Mouse (Mus musculus): ENCODE results near the gene Rspo3.

Rspo3 gene

DNA sequence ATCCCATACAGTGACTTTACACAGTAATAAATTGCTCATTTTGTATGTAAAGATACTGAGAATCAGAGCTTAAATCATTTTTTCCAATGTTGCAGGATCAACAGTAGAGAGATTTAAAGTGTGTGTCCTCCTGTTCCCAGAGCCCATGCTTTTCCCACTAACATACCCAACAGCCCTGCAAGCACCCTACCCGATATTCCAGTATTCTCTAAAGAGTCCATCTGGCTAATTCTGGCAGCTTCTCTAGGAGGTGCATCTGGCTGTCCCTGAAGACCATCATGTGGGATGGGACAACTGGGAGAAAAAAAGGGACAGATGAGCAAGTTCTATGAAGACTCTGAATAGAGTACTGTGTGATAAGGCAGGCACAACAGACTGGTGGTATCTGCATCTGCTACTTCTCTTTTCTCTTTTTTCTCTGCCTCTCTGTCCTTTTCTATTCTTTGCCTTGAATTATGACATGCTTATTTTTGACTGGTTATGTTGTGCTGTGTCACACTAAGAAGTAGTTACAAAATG, 102.7 kb downstream of the Rspo3 start:
- no peak for DNase-seq (ENCODE audit: low read depth)

DNA sequence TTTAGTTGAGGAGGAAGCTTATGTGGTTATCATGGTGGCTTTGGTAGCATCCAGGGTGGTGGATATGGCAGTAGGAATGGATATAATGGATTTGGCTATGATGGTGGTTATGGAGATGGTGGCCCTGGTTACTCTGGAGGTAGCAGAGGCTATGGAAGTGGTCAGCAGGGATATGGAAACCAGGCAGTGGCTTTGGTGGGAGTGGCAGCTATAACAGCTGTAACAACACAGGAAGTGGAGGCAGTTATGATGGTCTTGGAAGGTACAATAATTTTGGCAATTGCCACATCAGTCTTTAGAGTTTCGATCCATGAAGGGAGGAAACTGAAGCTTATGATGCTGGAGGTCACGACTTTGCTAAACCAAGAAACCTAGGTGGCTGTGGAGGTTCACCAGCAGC, 109.0 kb downstream of the Rspo3 start:
- no peak for DNase-seq (ENCODE audit: low read depth)

DNA sequence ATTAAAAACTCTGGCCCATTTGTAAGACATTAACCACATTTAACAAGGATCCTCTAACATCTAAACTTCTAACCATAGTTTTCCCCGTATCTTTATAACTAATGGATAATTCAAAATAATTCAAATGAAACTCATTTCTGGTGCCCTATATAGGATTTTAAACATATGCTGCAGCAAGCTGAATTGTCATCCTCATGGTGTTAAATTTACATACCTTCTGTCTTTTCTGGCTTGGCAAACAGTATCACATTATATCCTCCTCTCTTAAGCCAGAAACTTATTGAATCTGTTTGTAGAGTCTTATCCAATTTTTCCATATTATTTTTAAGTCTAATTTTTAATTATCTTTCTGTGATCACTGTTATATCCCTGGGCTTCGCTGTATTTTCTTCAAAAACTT, 111.1 kb downstream of the Rspo3 start:
- DNase-seq (ENCODE audit: low read depth), result no peak

DNA sequence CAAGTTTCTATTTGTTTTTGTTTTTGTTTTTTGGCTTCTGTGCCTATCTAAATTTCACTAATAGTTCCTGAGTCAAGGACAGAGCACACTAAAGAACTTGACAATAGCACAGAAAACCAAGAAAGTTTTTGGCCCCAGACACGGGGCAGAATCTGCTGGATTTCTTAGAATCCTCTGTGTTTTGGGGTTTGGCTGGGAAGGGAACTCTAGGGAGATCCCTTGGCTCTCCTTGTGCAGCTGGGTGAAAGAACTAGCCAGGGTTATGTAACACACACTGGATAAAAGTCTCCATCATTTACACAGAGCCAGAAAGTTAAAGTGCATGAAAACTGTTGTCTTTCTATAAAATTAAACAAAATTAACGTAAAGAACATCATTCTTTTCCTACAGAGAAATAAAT, 121.3 kb downstream of the Rspo3 start:
- no peak for DNase-seq (ENCODE audit: low read depth)

DNA sequence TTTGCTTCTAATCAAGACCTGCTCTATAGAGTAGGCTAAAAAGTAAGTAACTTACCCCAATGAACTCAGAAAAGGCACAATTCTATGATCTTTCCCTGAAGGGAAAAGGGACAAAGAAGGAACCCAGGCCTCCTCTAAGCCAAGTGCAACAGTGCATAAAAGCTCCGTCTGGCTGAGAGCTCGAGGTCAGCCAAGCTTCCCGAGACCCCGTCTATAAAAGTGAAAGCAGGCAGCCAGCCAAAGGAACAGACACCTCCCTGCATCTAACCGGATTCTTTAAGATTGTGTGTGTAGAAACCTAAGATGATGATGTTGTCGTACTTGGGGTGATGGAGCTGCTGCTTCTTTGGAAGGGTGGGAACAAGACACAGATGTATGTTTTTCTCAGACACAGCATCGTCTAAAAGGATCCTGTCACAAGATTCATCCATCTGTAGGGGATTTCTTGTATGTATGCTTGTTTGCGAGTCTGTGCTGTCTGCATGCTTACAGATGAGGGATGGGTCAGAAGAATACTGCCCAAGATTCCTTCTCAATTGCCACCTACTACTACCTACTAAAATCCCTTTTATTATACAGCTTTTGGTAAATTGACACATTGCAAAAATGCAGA, 132.9 kb downstream of the Rspo3 start:
- no peak for DNase-seq (ENCODE audit: low read depth)
